Mouse (Mus musculus) neural tube, embryonic 14.5 days (tissue): ENCODE data around the gene Atp6v1b1. TPM values are rescaled to one million over a fixed set of nuclear protein-coding genes. Genes with fewer than 3 reads are reported as not detected.

Experiments used
- ATAC-seq: fragments of 200-750 bp; cut with Nextera tagmentation; 2 replicates; pipeline ENCODE4 v1.8.0; 2017; ENCODE audit warnings: low read depth, mild to moderate bottlenecking, moderate TSS enrichment, moderate library complexity
- H3K27ac ChIP-seq: fragments of 300-500 bp; sonication (generic); 2 replicates; pipeline ENCODE4 v1.5.1; 2014; ENCODE audit warnings: low read depth, mild to moderate bottlenecking, control low read depth, low read length, moderate library complexity, mixed read lengths
- H3K27me3 ChIP-seq: fragments of 300-500 bp; sonication (generic); 2 replicates; pipeline ENCODE4 v1.6.1; 2014; ENCODE audit warnings: low read length; ENCODE audit not compliant: control insufficient read depth, insufficient read depth
- H3K36me3 ChIP-seq: fragments of 300-500 bp; sonication (generic); 2 replicates; pipeline ENCODE4 v1.6.1; 2014; ENCODE audit warnings: low read length, mixed read lengths; ENCODE audit not compliant: control insufficient read depth, insufficient read depth
- H3K4me1 ChIP-seq: fragments of 300-500 bp; sonication (generic); 2 replicates; pipeline ENCODE4 v1.6.1; 2014; ENCODE audit warnings: low read length; ENCODE audit not compliant: control insufficient read depth, insufficient read depth
- H3K4me2 ChIP-seq: fragments of 300-500 bp; sonication (generic); 2 replicates; pipeline ENCODE4 v1.6.1; 2014; ENCODE audit warnings: mild to moderate bottlenecking, low read depth, low read length, control low read depth
- H3K4me3 ChIP-seq: fragments of 300-500 bp; sonication (generic); 2 replicates; pipeline ENCODE4 v1.5.1; 2014; ENCODE audit warnings: low read depth, low read length, control low read depth, mixed read lengths
- H3K9ac ChIP-seq: fragments of 300-500 bp; sonication (generic); replicated peaks from 2 replicates; pipeline ENCODE4 v1.6.1; 2014; ENCODE audit warnings: low read depth, mild to moderate bottlenecking, control low read depth, low read length, mixed read lengths
- H3K9me3 ChIP-seq: fragments of 300-500 bp; sonication (generic); 2 replicates; pipeline ENCODE4 v1.6.1; 2016; ENCODE audit warnings: low read length; ENCODE audit not compliant: control insufficient read depth
- WGBS: fragments of 180-500 bp; shearing (Covaris S2); extraction: QIAGEN DNeasy Blood & Tissue Kit; methylation state at CpG from one replicate; pipeline ENCODE4 v1.1.7; 2014; 5-methylcytosine and 5-hydroxymethylcytosine counted together
- polyA plus RNA-seq: library from polyadenylated mRNA; unstranded; fragments of >200 nt; fragmentation: Nextera tagmentation; extraction: Ambion mirVana; gene quantifications from 2 replicates; pipeline ENCODE4 v1.2.1, GENCODE M21; 2014

The Atp6v1b1 gene
- not detected in 2 replicates for polyA plus RNA-seq

DNA sequence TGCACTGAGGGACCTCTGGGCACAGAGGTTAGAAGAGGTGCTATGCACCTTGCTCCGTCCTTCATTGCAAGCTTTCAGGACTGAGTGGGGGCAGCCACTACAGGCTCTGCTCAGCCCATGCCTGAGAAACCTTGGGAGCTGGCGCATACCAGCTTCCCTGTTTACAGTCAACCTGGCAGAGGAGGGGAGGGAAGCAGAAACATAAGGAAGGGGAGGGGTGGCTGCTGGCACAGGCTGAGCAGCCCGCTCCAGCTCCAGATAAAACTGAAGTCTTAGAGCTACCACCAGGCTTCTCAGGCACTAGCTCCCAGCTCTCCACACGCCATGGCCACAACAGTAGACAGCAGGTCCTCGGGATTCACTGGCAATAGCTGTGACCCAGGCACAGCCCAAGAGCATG is at the start of gene Atp6v1b1:
Atp6v1b1 (plus strand) TSS at position 230 of the 400 bp plus-strand sequence.
- ATAC-seq: no peak
- Histone ChIP-seq H3K36me3 (no peaks in the 10 kb centered on the region), H3K9me3 (no peaks in the 10 kb centered on the region), H3K9ac (no peak within 1 kb of the TSS), H3K4me3 (no peak within 1 kb of the TSS), H3K4me1 (no peaks in the 10 kb centered on the region), H3K27ac (no peak within 1 kb of the TSS), H3K4me2 (no peak within 1 kb of the TSS), H3K27me3 (no peaks in the 10 kb centered on the region)
- WGBS: 74% methylated on average over 5 of the region's 5 CpGs

DNA sequence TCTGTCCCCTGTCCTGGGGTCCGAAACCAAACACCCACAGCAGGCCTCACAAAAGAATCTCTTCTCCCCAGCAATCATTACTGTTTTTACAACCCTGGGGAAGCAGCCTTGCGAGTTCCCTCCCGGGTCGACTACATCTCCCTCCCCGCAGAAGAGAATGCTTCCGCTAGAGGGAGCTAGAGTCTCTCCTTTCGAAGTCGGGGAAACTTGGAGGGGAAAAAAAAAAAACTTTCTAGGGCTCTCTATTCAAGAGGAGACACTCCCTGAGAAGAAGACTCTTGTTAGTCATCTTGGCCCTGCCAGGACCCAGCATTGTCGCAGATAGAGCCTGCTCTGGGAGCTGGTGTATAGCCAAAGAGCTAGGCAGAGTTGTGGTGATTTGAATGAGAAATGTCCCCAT is 49.0 kb upstream of the Atp6v1b1 start:
- no peak overlapping the region for H3K9ac ChIP-seq
- H3K9me3 ChIP-seq: no peaks in the 10 kb centered on the region
- 0% methylated on average over 9 of the region's 9 CpGs for WGBS
- H3K4me1 ChIP-seq: no peaks in the 10 kb centered on the region
- H3K27ac ChIP-seq: no peak overlapping the region
- H3K27me3 ChIP-seq: peaks cover 65% of the 10 kb centered on the region
- H3K4me3 ChIP-seq: no peak overlapping the region
- no peak overlapping the region for H3K4me2 ChIP-seq
- H3K36me3 ChIP-seq: no peaks in the 10 kb centered on the region
- no peak for ATAC-seq

DNA sequence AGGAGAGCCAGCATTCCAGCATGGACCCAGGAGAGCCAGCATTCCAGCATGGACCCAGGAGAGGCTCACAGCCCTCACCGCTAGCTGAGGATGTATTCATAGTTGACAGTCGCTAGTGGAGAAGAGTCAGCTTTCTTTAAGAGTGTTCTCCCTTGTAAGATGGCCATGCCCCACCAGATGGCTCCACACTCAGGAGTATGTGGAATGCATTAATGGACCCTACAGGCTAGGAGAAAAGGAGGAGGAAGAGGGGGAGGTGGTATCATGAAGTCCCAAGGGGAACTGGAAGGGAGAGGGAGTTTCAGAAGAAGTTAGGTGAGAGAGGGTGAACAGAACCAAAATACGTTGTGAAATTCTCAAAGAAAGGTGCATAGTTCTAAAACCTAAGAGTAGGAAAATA is 47.1 kb upstream of the Atp6v1b1 start:
- Histone ChIP-seq H3K27me3 (peaks cover 80% of the 10 kb centered on the region), H3K9me3 (no peaks in the 10 kb centered on the region), H3K4me2 (no peak overlapping the region), H3K4me1 (no peaks in the 10 kb centered on the region), H3K4me3 (no peak overlapping the region), H3K36me3 (no peaks in the 10 kb centered on the region), H3K27ac (no peak overlapping the region), H3K9ac (no peak overlapping the region)
- ATAC-seq: no peak
- 7% methylated on average over 3 of the region's 3 CpGs for WGBS

DNA sequence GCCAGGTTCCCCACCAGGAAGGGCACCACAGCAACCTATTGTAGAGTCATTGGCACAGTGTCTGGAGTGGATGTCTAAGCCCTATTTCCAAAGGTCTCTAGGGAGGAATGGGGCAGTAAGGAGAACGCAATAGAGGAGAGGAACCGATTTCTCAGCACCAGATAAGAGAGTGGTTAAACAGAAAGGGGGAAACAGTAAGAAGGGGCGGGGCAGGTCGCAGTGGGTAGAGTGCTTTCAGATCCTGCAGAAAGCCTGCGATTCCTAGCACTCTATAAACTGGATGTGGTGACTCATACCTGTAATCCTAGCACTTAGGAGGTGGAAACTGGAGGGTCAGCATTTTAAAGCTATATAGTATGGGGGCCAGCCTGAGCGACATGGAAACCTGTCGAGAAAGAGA is 46.1 kb upstream of the Atp6v1b1 start:
- H3K27ac ChIP-seq: no peak overlapping the region
- no peaks in the 10 kb centered on the region for H3K36me3 ChIP-seq
- peaks cover 78% of the 10 kb centered on the region for H3K27me3 ChIP-seq
- no peaks in the 10 kb centered on the region for H3K9me3 ChIP-seq
- no peak overlapping the region for H3K4me2 ChIP-seq
- ATAC-seq: no peak
- no peak overlapping the region for H3K4me3 ChIP-seq
- no peaks in the 10 kb centered on the region for H3K4me1 ChIP-seq
- H3K9ac ChIP-seq: no peak overlapping the region
- under 1% methylated on average over 7 of the region's 7 CpGs for WGBS

DNA sequence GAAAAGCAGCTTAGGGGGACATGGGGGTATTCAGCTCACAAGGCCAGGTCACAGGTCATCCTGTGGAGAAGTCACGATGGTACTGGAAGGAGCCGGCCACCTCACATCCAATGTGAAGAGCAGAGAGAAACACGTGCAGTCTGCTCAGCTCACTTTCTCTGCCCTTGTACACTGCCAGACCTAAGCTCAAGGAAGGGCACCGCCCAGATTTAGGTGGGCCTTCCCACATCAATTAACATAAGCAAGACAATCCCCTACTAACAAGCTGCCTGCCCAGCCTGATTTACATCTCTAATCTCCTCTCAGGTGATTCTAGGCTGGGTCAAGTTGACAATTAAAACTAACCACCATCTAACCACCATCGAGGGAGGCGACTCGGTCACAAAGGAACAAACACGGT is 44.9 kb upstream of the Atp6v1b1 start:
- no peak for ATAC-seq
- Histone ChIP-seq H3K36me3 (no peaks in the 10 kb centered on the region), H3K9ac (no peak overlapping the region), H3K4me3 (no peak overlapping the region), H3K4me1 (no peaks in the 10 kb centered on the region), H3K27me3 (peaks cover 77% of the 10 kb centered on the region), H3K9me3 (no peaks in the 10 kb centered on the region), H3K4me2 (no peak overlapping the region), H3K27ac (no peak overlapping the region)
- WGBS: 2% methylated on average over 8 of the region's 8 CpGs

DNA sequence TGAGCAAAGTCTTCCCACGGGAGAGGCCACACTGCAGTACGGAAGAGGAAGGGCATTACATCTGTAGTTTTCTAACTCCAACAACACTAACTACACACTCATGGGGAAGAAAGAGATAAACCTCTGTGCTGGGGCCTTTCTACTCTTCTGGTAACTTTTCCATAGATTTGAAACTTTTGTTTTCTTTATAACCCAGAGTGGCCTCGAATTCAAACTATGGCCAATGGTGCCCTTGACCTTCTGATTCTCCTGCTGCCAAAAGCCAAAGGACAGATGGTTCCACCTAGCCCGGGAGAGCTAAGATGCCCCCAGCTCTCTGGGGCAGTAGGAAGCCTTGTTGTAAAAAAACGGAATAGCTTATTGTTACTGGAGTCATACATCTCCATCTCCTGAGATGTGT is 42.8 kb upstream of the Atp6v1b1 start:
- Histone ChIP-seq H3K36me3 (no peaks in the 10 kb centered on the region), H3K4me3 (no peak overlapping the region), H3K27ac (no peak overlapping the region), H3K9ac (no peak overlapping the region), H3K4me1 (no peaks in the 10 kb centered on the region), H3K27me3 (peaks cover 74% of the 10 kb centered on the region), H3K4me2 (no peak overlapping the region), H3K9me3 (no peaks in the 10 kb centered on the region)
- 1% methylated on average over 5 of the region's 5 CpGs for WGBS
- ATAC-seq: no peak

DNA sequence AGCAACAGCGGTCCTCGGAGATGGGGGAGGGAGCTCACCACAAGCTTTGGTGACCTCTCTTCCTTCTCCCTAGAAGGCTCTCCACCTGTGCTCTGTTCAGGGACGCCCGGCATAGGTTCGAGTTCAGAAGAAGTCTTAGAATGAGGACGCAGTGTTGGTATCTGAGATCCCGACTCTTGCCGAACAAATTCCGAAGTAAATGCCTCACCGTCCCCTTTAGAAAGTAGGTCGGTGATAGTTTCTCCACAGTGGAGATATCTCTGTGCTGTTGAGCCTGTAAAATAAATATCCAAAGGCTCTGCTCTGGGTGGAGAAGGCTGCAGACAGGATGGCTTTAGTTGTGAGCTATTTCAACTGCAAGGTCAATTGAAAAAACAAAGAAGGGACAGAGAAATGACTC is 41.8 kb upstream of the Atp6v1b1 start:
- H3K4me3 ChIP-seq: no peak overlapping the region
- no peaks in the 10 kb centered on the region for H3K4me1 ChIP-seq
- H3K36me3 ChIP-seq: no peaks in the 10 kb centered on the region
- WGBS: 2% methylated on average over 11 of the region's 11 CpGs
- H3K9me3 ChIP-seq: no peaks in the 10 kb centered on the region
- H3K4me2 ChIP-seq: no peak overlapping the region
- H3K27ac ChIP-seq: no peak overlapping the region
- H3K27me3 ChIP-seq: peaks cover 74% of the 10 kb centered on the region
- no peak overlapping the region for H3K9ac ChIP-seq
- no peak for ATAC-seq

DNA sequence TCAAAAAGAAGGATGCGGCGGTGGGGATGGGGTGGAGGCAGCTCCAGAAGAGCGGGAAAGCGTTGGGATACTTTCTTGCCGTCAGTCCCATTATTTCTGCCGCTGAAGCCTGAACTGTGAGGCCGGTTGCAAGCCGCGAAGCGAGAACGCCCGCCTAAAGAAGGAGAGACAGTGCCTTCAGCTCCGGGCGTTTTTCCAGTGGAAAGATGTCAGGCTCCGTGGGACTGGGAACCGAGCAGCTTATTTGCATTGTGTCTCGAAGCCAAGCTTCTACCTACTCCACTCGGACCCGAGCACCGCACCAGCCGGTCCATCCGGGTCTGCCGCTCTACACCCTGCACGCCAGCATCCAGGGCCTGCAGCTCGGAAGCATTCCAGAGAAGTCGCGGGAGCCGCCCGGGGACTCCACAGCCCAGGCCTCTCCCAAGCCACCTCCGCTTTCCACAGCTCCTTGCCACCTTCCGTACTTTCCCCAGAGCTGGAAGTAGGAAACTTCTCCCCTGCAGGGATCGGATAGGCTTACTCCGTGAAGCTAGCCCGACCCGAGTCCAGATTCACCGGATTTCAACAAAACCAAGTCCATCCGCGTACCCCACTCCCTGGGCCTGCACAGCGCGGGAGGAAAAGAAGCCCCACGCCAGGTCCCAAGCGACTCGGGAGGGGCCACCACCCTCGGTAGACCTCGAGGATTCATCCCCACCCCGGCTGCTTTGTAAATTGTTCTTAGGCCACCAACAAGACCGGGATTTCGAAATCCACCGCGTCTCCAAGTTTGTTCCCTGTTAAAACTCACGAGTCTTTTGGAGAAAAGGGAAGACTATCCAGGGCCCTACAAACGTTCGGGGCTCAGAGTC is 40.4 kb upstream of the Atp6v1b1 start:
- no peak for ATAC-seq
- H3K4me1 ChIP-seq: no peaks in the 10 kb centered on the region
- no peaks in the 10 kb centered on the region for H3K9me3 ChIP-seq
- peaks cover 76% of the 10 kb centered on the region for H3K27me3 ChIP-seq
- WGBS: under 1% methylated on average over 53 of the region's 53 CpGs
- no peaks in the 10 kb centered on the region for H3K36me3 ChIP-seq
- H3K4me2 ChIP-seq: no peak overlapping the region
- no peak overlapping the region for H3K9ac ChIP-seq
- H3K27ac ChIP-seq: no peak overlapping the region
- no peak overlapping the region for H3K4me3 ChIP-seq

DNA sequence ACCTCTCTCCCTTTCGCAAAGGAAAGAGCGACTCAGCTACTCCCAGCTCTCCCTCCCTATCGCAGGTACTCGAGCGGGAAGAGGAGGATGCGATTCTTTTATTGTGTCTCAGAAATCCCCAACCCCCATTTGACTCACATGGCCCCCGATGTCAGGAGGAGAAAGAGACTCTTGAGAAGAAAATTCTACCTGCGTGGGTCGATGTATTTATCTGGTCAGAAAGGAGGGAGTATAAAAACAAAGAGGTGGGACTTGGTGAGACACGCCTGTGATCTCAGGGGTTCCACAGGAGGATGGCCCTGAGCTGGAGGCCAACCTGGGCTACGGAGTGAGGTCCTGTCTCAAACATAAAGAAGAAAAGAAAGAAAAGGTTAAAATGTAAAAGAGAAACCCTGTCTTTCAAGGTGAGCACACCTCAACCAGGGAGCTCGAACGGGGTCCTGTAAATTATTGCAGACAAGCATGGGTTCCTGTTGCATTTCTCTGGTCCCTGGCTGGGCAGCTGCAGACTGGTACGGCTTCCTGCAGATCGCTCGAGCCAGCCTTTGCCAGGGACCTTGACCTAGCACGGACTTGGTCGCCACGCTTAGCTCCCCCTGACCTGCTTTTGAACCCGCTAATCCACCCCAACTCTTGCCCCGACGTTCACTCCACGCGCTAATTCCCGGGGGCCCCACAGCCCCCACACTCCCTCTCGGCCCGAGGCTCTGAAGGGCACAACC is 39.6 kb upstream of the Atp6v1b1 start:
- H3K9ac ChIP-seq: no peak overlapping the region
- H3K4me2 ChIP-seq: no peak overlapping the region
- 0% methylated on average over 27 of the region's 27 CpGs for WGBS
- no peak overlapping the region for H3K4me3 ChIP-seq
- H3K27ac ChIP-seq: no peak overlapping the region
- ATAC-seq: no peak
- H3K4me1 ChIP-seq: no peaks in the 10 kb centered on the region
- H3K27me3 ChIP-seq: peaks cover 75% of the 10 kb centered on the region
- no peaks in the 10 kb centered on the region for H3K36me3 ChIP-seq
- no peaks in the 10 kb centered on the region for H3K9me3 ChIP-seq
